Mouse (Mus musculus) limb, embryonic 14.5 days (tissue): ENCODE measurements at regions not wholly inside any gene's neighbourhood (a gene's known extent, or its start where the extent isn't known, plus 50 kb on each side); places are given as distances from the start of the nearest gene placed in this dataset.

Experiments used
- ATAC-seq: fragments of 200-750 bp; cut with Nextera tagmentation; 2 replicates; pipeline ENCODE4 v1.8.0; 2017; ENCODE audit warnings: low read depth, moderate number of reproducible peaks, moderate TSS enrichment; ENCODE audit not compliant: low FRiP score
- DNase-seq: peaks from one replicate; pipeline ENCODE4 v3.0.0-alpha.2; 2015; ENCODE audit warnings: low spot score
- H3K27ac ChIP-seq: fragments of 300-500 bp; sonication (generic); replicated peaks from 2 replicates; pipeline ENCODE4 v1.5.1; 2014; ENCODE audit warnings: low read depth, mild to moderate bottlenecking, low read length, moderate library complexity, mixed read lengths
- H3K27me3 ChIP-seq: fragments of 300-500 bp; sonication (generic); 2 replicates; pipeline ENCODE4 v1.6.1; 2014; ENCODE audit warnings: low read length, mixed read lengths; ENCODE audit not compliant: control insufficient read depth, insufficient read depth
- H3K36me3 ChIP-seq: fragments of 300-500 bp; sonication (generic); 2 replicates; pipeline ENCODE4 v1.6.1; 2014; ENCODE audit warnings: mild to moderate bottlenecking, low read length, moderate library complexity, mixed read lengths; ENCODE audit not compliant: control insufficient read depth, insufficient read depth
- H3K4me1 ChIP-seq: fragments of 300-500 bp; sonication (generic); 2 replicates; pipeline ENCODE4 v1.6.1; 2014; ENCODE audit warnings: antibody characterized with exemption, low read length, mixed read lengths; ENCODE audit not compliant: control insufficient read depth, insufficient read depth
- H3K4me2 ChIP-seq: fragments of 300-500 bp; sonication (generic); replicated peaks from 2 replicates; pipeline ENCODE4 v1.6.1; 2014; ENCODE audit warnings: low read depth, mild to moderate bottlenecking, low read length, moderate library complexity; ENCODE audit not compliant: severe bottlenecking
- H3K4me3 ChIP-seq: fragments of 300-500 bp; sonication (generic); replicated peaks from 2 replicates; pipeline ENCODE4 v1.5.1; 2014; ENCODE audit warnings: low read length
- H3K9ac ChIP-seq: fragments of 300-500 bp; sonication (generic); 2 replicates; pipeline ENCODE4 v1.6.1; 2014; ENCODE audit warnings: mild to moderate bottlenecking, low read depth, low read length, moderate library complexity; ENCODE audit not compliant: severe bottlenecking
- H3K9me3 ChIP-seq: fragments of 300-500 bp; sonication (generic); 2 replicates; pipeline ENCODE4 v1.6.1; 2016; ENCODE audit warnings: low read length; ENCODE audit not compliant: control insufficient read depth
- POLR2A ChIP-seq: fragments of 200-500 bp; IDR thresholded peaks from 2 replicates; pipeline ENCODE4 v1.8.0; 2012; ENCODE audit warnings: inconsistent platforms, mild to moderate bottlenecking, moderate library complexity, borderline replicate concordance; ENCODE audit not compliant: insufficient read depth, insufficient read length; ENCODE audit errors: extremely low read depth
- WGBS: fragments of 180-500 bp; shearing (Covaris S2); extraction: QIAGEN DNeasy Blood & Tissue Kit; methylation state at CpG from one replicate; pipeline ENCODE4 v1.1.7; 2014; 5-methylcytosine and 5-hydroxymethylcytosine counted together

GRCm38 (mm10) chrX:11550164-11550851, 222.7 kb downstream of the H2al1j start:
- TF ChIP-seq POLR2A, result no peak
- Histone ChIP-seq H3K9me3 (no peaks in the 10 kb centered on the region), H3K4me1 (no peaks in the 10 kb centered on the region), H3K27me3 (no peaks in the 10 kb centered on the region), H3K9ac (no peak overlapping the region), H3K27ac (no peak overlapping the region), H3K4me3 (no peak overlapping the region), H3K4me2 (no peak overlapping the region), H3K36me3 (no peaks in the 10 kb centered on the region)
- WGBS, result 27% methylated on average over 10 of the region's 12 CpGs
- DNase-seq, result no peak
- no peak for ATAC-seq

GRCm38 (mm10) chrX:11552177-11552576, 224.6 kb downstream of the H2al1j start:
- no peak for DNase-seq
- Histone ChIP-seq H3K36me3 (no peaks in the 10 kb centered on the region), H3K9me3 (no peaks in the 10 kb centered on the region), H3K4me3 (no peak overlapping the region), H3K4me2 (no peak overlapping the region), H3K27me3 (no peaks in the 10 kb centered on the region), H3K27ac (no peak overlapping the region), H3K4me1 (no peaks in the 10 kb centered on the region), H3K9ac (no peak overlapping the region)
- 42% methylated on average over 5 of the region's 5 CpGs for WGBS
- no peak for TF ChIP-seq POLR2A
- ATAC-seq, result no peak

- H3K9me3 ChIP-seq, result no peaks in the 10 kb centered on the region
- 85% methylated on average over 7 of the region's 7 CpGs for WGBS
- no peaks in the 10 kb centered on the region for H3K27me3 ChIP-seq
- H3K4me2 ChIP-seq, result no peak overlapping the region
- ATAC-seq (no peak), DNase-seq (no peak)
- no peaks in the 10 kb centered on the region for H3K4me1 ChIP-seq
- H3K9ac ChIP-seq, result no peak overlapping the region
- no peak for TF ChIP-seq POLR2A
- H3K4me3 ChIP-seq, result no peak overlapping the region
- no peak overlapping the region for H3K27ac ChIP-seq
- H3K36me3 ChIP-seq, result no peaks in the 10 kb centered on the region
Measured at GRCm38 (mm10) chrX:11555035-11555570, 227.5 kb downstream of the H2al1j start.

- no peak for DNase-seq
- no peak overlapping the region for H3K4me2 ChIP-seq
- H3K27ac ChIP-seq, result no peak overlapping the region
- WGBS, result 91% methylated on average over 2 of the region's 2 CpGs
- no peak overlapping the region for H3K4me3 ChIP-seq
- no peaks in the 10 kb centered on the region for H3K36me3 ChIP-seq
- H3K9ac ChIP-seq, result no peak overlapping the region
- H3K4me1 ChIP-seq, result no peaks in the 10 kb centered on the region
- no peaks in the 10 kb centered on the region for H3K9me3 ChIP-seq
- H3K27me3 ChIP-seq, result no peaks in the 10 kb centered on the region
- ATAC-seq, result no peak
- TF ChIP-seq POLR2A, result no peak
Measured at GRCm38 (mm10) chrX:11558260-11558659, 230.6 kb downstream of the H2al1j start.

GRCm38 (mm10) chrX:11560550-11561276, 233.1 kb downstream of the H2al1j start:
- DNase-seq, result no peak
- no peaks in the 10 kb centered on the region for H3K27me3 ChIP-seq
- no peak overlapping the region for H3K4me2 ChIP-seq
- TF ChIP-seq POLR2A, result no peak
- no peak overlapping the region for H3K27ac ChIP-seq
- no peak for ATAC-seq
- no peaks in the 10 kb centered on the region for H3K9me3 ChIP-seq
- no peaks in the 10 kb centered on the region for H3K36me3 ChIP-seq
- WGBS, result 53% methylated on average over 17 of the region's 17 CpGs
- H3K4me1 ChIP-seq, result no peaks in the 10 kb centered on the region
- H3K4me3 ChIP-seq, result no peak overlapping the region
- H3K9ac ChIP-seq, result no peak overlapping the region
